Mouse (Mus musculus): ENCODE measurements at regions not wholly inside any gene's neighbourhood (a gene's known extent, or its start where the extent isn't known, plus 50 kb on each side); places are given as distances from the start of the nearest gene placed in this dataset.
A peak's percentile ranks its signal among the peaks of the same experiment; 100 is the strongest.

DNA sequence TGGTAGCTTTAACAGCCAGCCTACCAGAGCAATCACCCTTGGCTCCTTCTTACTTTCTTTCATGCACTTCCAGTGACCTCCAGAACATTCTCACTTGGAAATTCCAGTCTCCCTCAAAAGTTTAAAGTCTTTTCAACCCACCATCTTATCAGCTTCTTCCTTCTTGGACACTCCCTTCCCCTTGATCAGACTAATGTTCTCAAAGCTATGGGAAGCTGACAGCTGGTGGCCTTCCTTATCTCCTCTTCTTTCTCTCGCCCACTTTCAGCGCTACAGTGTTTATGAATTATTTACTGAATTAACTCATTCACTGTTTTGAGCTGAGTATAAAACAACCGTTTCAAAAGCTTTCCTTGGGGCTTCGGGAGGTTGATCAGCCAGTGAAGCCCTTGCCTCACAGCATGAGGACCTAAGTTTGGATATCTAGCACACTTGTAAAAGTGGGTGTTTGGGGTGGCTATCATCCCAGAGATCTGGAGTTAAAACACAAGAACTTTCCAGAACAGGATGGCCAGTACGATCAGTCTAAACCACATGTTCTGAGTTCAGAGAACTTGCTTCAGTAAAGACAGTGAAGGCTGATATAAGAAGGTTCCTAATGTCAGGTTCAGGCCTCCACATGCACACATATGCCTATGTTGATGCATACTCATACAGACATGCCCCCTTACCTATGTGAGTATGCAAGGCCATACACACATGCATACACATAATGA is 59.7 kb upstream of the Ikzf2 start:
- DNase-seq: no peak

DNA sequence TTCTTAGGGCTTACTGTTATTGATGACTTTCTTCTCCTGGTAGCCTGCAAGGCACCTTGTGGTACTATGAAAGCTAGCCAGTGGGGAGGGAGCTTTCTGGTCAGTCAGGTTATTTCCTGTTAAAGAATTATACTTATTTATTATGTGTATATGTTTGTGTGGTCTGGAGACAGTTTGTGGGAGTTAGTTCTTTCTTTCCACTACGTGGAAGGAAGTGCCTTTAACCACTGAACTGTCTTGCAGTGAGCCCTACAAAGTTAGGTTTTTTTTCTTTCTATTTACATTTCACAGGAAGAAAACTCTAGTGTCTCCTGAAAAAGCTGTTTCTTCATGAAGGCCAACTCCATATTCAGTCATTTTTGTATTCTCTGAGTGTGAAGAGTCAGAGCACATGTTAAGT is 65.7 kb upstream of the Ikzf2 start:
- no peak for DNase-seq

DNA sequence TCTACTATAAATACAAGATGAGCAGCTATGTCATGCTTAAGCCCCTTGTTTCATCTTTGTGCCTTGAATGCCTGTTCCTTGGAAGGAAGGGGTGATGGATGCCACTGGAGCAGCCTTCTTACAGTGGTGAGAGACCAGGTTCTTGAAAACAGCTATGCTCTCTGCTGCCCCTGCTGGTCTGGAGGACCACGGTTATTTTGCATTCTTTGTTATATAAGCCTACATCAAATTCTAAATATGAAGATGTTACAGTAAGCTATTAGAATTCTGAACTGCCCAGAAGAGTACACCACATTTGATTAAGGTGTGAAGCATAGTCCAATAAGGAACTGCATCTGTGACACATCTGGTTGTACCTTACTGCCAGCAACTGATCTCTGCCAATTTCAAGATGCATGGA is 69.1 kb upstream of the Spag16 start:
- no peak for DNase-seq

DNA sequence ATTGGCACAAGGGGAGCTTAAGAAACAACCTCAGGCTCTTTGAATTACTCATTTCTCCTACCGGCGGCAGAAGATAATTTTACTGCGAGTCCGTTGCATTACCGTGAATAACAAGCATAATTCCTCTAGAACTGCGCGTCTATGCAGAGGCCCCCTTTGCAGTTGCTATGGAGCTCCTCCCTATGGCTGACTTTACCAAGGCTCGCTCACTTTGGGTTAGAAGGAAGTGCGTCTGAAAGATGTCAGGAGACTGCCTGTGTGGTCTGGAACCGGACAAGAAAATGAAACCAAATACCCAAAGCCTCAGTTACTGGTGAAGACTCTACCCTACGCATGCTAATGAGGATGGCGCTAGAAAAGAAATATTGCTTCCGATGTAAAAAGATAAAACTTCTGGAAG is 67.2 kb upstream of the Spag16 start:
- DNase-seq: peak; percentile 57

DNA sequence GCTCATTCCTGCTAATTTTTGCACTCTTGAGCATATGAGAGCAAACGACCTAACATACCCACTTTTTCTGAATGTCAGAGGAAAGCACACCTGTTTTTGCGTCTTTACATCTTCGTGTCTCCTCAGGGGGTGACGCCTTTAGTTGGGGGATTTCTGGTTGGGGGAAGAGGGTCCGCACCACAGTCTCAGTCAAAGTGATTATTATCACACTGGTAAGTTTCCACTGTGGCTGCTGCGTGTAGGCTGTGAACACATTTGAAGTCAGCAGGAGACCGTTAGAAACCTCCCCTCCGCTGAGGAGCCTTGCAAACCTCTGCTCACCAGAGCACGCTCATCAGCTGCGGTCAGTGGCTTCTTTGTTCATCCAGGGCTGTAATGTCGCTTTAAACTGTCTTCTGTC is 58.1 kb upstream of the Spag16 start:
- peak; percentile 75 for DNase-seq

DNA sequence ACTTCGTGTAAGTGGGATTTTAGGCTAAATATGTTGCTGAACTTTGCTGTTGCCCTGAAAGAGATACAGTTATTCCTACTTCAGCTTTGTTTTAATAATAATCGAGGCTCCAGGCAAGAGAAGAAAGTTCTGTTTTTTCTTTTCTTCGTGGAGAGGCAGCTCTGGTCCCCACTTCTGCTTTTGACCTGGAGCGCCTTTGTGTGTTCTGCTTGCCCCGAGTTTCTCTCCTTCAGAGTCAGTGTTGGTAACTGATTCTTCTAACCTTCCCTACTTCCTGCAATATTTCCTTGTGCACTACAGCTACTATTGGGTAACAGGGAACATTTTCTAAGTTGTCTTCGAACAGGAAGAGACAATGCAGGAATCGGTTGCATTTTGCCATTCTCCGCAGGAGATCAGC is 56.6 kb upstream of the Spag16 start:
- DNase-seq: no peak

DNA sequence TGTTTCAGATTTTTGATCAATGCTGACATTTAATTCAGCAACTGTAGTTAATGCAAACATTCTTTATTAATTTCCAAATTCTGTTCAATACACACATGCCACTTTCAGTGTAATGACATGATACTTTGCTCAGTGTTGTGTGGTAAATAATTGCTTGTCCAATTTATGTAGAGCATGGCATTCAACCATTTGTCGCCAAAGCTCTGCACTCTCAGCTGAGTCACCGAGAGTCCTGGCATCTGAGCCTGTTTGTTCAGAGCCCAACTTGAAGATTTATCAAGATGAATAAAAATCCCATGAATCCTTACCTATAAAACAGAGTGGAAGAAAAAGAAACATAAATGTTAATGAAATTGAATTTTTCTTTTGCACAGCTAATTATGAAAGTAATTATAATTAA is 55.3 kb upstream of the Spag16 start:
- no peak for DNase-seq

DNA sequence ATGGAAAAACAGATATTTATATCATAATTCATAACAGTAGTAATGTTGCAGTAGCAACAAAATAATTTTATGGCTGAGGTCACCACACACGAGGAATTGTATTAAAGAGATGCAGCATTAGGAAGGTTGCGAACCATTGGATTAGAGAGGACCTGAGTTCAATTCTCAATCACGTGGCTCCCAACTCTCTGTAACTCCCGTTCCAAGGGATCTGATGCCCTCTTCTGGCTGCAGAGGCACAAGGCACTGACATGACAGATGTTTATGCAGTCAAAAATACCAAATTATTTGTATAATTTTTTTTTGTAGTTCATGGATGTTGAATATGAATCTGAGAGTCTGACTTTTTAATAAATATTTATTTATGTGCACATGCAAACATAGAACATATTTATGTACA is 51.2 kb upstream of the Spag16 start:
- peak; percentile 70 for DNase-seq

Measured in thymus, postnatal 25 days (tissue).